Mouse (Mus musculus) CH12.LX (cell line): ENCODE results near the gene Cnr2. TPM values are rescaled to one million over a fixed set of nuclear protein-coding genes. Genes with fewer than 3 reads are reported as not detected.
"Not testable (repeated sequence)": the region's sequence is repeated elsewhere in the genome, so short reads cannot be mapped to it uniquely, and the experiment has no call there.

Experiments
- DNase-seq: peaks from one replicate; pipeline ENCODE4 v3.0.0-alpha.2; 2013; ENCODE audit errors: extremely low read depth
- H3K27ac ChIP-seq: 2 replicates; pipeline ENCODE4 v1.5.1; 2012; ENCODE audit warnings: low read depth, mild to moderate bottlenecking, control low read depth, moderate library complexity; ENCODE audit not compliant: insufficient read depth
- H3K27me3 ChIP-seq: replicated peaks from 2 replicates; pipeline ENCODE3; 2012; ENCODE audit warnings: inconsistent platforms
- H3K36me3 ChIP-seq, 2 experiments: replicated peaks in 1 of 2; 2 replicates each; pipeline versions ENCODE3 to v1.6.1; 2012; ENCODE audit warnings: inconsistent platforms in 1 of 2, low read length in 1 of 2, mild to moderate bottlenecking in 1 of 2, mixed read lengths in 1 of 2, moderate library complexity in 1 of 2; ENCODE audit not compliant: control insufficient read depth in 1 of 2, insufficient read depth in 1 of 2
- H3K4me1 ChIP-seq, 2 experiments: 2 replicates each; pipeline ENCODE4 v1.6.1; 2012; ENCODE audit warnings: inconsistent platforms in 1 of 2, moderate library complexity in 1 of 2; ENCODE audit not compliant: insufficient read depth in 2 of 2, control insufficient read depth in 1 of 2
- H3K4me2 ChIP-seq: 2 replicates; pipeline ENCODE4 v1.6.1; 2012; ENCODE audit warnings: low read depth, mild to moderate bottlenecking, control low read depth; ENCODE audit not compliant: poor library complexity, insufficient read depth, severe bottlenecking
- H3K4me3 ChIP-seq, 3 experiments: fragments of 150-350 bp in 1 of 3; sonication (generic) in 1 of 3; replicated peaks in 1 of 3; 2 replicates each; pipeline versions ENCODE3 to v1.5.1; 2011 to 2012; ENCODE audit warnings: low read depth in 2 of 3, low read length in 2 of 3, mild to moderate bottlenecking in 2 of 3, moderate library complexity in 2 of 3, control low read depth in 1 of 3, improper control_type of control experiment in 1 of 3, inconsistent platforms in 1 of 3, mixed read lengths in 1 of 3; ENCODE audit not compliant: poor library complexity in 1 of 3
- H3K79me2 ChIP-seq: replicated peaks from 2 replicates; pipeline ENCODE4 v1.6.1; 2012; ENCODE audit warnings: mild to moderate bottlenecking, moderate library complexity; ENCODE audit not compliant: control insufficient read depth, poor library complexity, insufficient read depth, severe bottlenecking; ENCODE audit errors: extremely low read depth
- H3K9ac ChIP-seq: 2 replicates; pipeline ENCODE4 v1.6.1; 2012; ENCODE audit warnings: low read depth, mild to moderate bottlenecking, control low read depth, moderate library complexity; ENCODE audit not compliant: insufficient read depth
- H3K9me3 ChIP-seq: replicated peaks from 2 replicates; pipeline ENCODE3; 2012; ENCODE audit warnings: low read length, inconsistent platforms, mixed read lengths
- CTCF ChIP-seq, 2 experiments: IDR thresholded peaks in 1 of 2; conservative IDR thresholded peaks in 1 of 2; 2 replicates each; pipeline ENCODE4 v1.5.1; 2011 to 2012; ENCODE audit warnings: low read depth in 2 of 2, low read length in 2 of 2, improper control_type of control experiment in 1 of 2, inconsistent platforms in 1 of 2, mild to moderate bottlenecking in 1 of 2, moderate library complexity in 1 of 2
- E2F4 ChIP-seq: IDR thresholded peaks from 2 replicates; pipeline ENCODE4 v1.6.1; 2011; ENCODE audit warnings: low read depth, low read length, improper control_type of control experiment; ENCODE audit not compliant: insufficient replicate concordance
- EP300 ChIP-seq: IDR thresholded peaks from 2 replicates; pipeline ENCODE4 v1.6.1; 2011; ENCODE audit warnings: low read length, improper control_type of control experiment
- ETS1 ChIP-seq: conservative IDR thresholded peaks from 2 replicates; pipeline ENCODE4 v1.6.1; 2012; ENCODE audit warnings: low read depth, mild to moderate bottlenecking, inconsistent platforms, low read length, improper control_type of control experiment, moderate library complexity
- JUN ChIP-seq: IDR thresholded peaks from 2 replicates; pipeline ENCODE4 v1.6.1; 2011; ENCODE audit warnings: low read depth, mild to moderate bottlenecking, low read length, improper control_type of control experiment, moderate library complexity; ENCODE audit not compliant: insufficient read depth
- JUND ChIP-seq: conservative IDR thresholded peaks from 2 replicates; pipeline ENCODE4 v1.6.1; 2011; ENCODE audit warnings: low read depth, low read length, improper control_type of control experiment
- MAZ ChIP-seq: IDR thresholded peaks from 2 replicates; pipeline ENCODE4 v1.6.1; 2012; ENCODE audit warnings: low read depth, mild to moderate bottlenecking, inconsistent platforms, low read length, improper control_type of control experiment, moderate library complexity
- MEF2A ChIP-seq: IDR thresholded peaks from 2 replicates; pipeline ENCODE4 v1.6.1; 2014; ENCODE audit warnings: low read depth, mild to moderate bottlenecking, inconsistent platforms, low read length, improper control_type of control experiment, borderline replicate concordance
- MYC ChIP-seq: IDR thresholded peaks from 2 replicates; pipeline ENCODE4 v1.6.1; 2011; ENCODE audit warnings: low read depth, mild to moderate bottlenecking, improper control_type of control experiment, low read length
- NELFE ChIP-seq: IDR thresholded peaks from 2 replicates; pipeline ENCODE4 v1.6.1; 2011; ENCODE audit warnings: low read depth, low read length, improper control_type of control experiment
- NRF1 ChIP-seq: IDR thresholded peaks from 2 replicates; pipeline ENCODE4 v1.6.1; 2014; ENCODE audit warnings: low read depth, mild to moderate bottlenecking, inconsistent platforms, low read length, improper control_type of control experiment, moderate library complexity
- PAX5 ChIP-seq: IDR thresholded peaks from 2 replicates; pipeline ENCODE4 v1.6.1; 2012; ENCODE audit warnings: low read length, inconsistent platforms, mixed read lengths
- POLR2AphosphoS2 ChIP-seq: IDR thresholded peaks from 2 replicates; pipeline ENCODE4 v1.6.1; 2011; ENCODE audit warnings: low read depth, low read length, improper control_type of control experiment
- RAD21 ChIP-seq: IDR thresholded peaks from 2 replicates; pipeline ENCODE4 v1.6.1; 2011; ENCODE audit warnings: low read depth, mild to moderate bottlenecking, low read length, improper control_type of control experiment, moderate library complexity
- RCOR1 ChIP-seq: conservative IDR thresholded peaks from 2 replicates; pipeline ENCODE4 v1.6.1; 2012; ENCODE audit warnings: low read depth, mild to moderate bottlenecking, inconsistent platforms, low read length, improper control_type of control experiment
- SMC3 ChIP-seq: IDR thresholded peaks from 2 replicates; pipeline ENCODE4 v1.6.1; 2011; ENCODE audit warnings: low read depth, low read length, improper control_type of control experiment
- ZKSCAN1 ChIP-seq: IDR thresholded peaks from 2 replicates; pipeline ENCODE4 v1.6.1; 2012; ENCODE audit warnings: low read depth, inconsistent platforms, low read length, improper control_type of control experiment, borderline replicate concordance
- ZNF384 ChIP-seq: IDR thresholded peaks from 2 replicates; pipeline ENCODE4 v1.6.1; 2012; ENCODE audit warnings: low read depth, low read length, improper control_type of control experiment, inconsistent platforms
- dilution Hi-C: fragments of 300-500 bp; cut with MboI; formaldehyde crosslinking; loops from 2 replicates; pipeline ENCODE4 v1.14.3; 2020; ENCODE audit warnings: low sequenced_read_pairs; ENCODE audit not compliant: extremely low pct_unique_long_range_greater_than_20kb, extremely low pct_ligation_motif_present
- in situ Hi-C: fragments of 300-500 bp; cut with MboI; formaldehyde crosslinking; loops from 3 replicates; pipeline ENCODE4 v1.14.3; 2019; ENCODE audit warnings: low sequenced_read_pairs, low pct_ligation_motif_present, low pct_unique_long_range_greater_than_20kb, mixed read lengths
- polyA plus RNA-seq: library from polyadenylated mRNA; unstranded; fragments of >175 nt; gene quantifications from 2 replicates; pipeline ENCODE4 v1.2.1, GENCODE M21; 2012; ENCODE audit warnings: low read depth; ENCODE audit not compliant: insufficient read length
- total RNA-seq, 2 experiments: library from RNA; depleted of rRNA; stranded (reverse); fragments of 300-350 nt in 1 of 2; fragments of >200 nt in 1 of 2; gene quantifications; 2 replicates each; pipeline ENCODE4 v1.2.3; 2012 to 2014

The Cnr2 gene
- total and polyA plus RNA-seq, 3 experiments, result 5.6 to 13.8 (median 10.6) TPM

- H3K4me2 ChIP-seq, H3K27me3 ChIP-seq, H3K4me3 ChIP-seq, H3K9ac ChIP-seq, H3K27ac ChIP-seq, dilution Hi-C loops, DNase-seq, H3K79me2 ChIP-seq, H3K9me3 ChIP-seq: not testable (repeated sequence)
- Histone ChIP-seq H3K4me1 (peaks cover 3 to 16% of the 10 kb centered on the region in 2 experiments; a peak in 3 of 4 replicates), H3K36me3 (peaks cover 33 to 62% of the 10 kb centered on the region in 2 experiments)
- in situ Hi-C loops, result loop anchor here (10.0 kb wide), 1 partner anchor 56 kb away; no protein-coding TSS in a partner anchor
- TF ChIP-seq SMC3 (peak; percentile 17; the same call in 1 of the 2 replicates), RAD21 (peak; percentile 21), CTCF (conservative IDR thresholded peaks at IDR 0.05 in 1 of 2, IDR thresholded peaks at IDR 0.05 in 1 of 2; ENCODE audit: low read depth in 2 of 2, low read length in 2 of 2) (peak in 1 of 2 experiments; percentile 50; a peak in 2 of 4 replicates)
- TF ChIP-seq, all 38 proteins: peak for 3; not testable (repeated sequence) for 35
Measured at GRCm38 (mm10) chr4:135941026-135941425, 45.8 kb downstream of the Cnr2 start.

- peaks cover 27 to 50% of the 10 kb centered on the region in 2 experiments for H3K36me3 ChIP-seq
- H3K79me2 ChIP-seq, result no peaks in the 10 kb centered on the region
- in situ Hi-C loops, result loop anchor here (10.0 kb wide), 1 partner anchor 57 kb away; no protein-coding TSS in a partner anchor
- H3K4me3 ChIP-seq, result no peak overlapping the region
- TF ChIP-seq MEF2A, result peak; percentile 70; the same call in 1 of the 2 replicates
- TF ChIP-seq JUN, result peak; percentile 61
- no peak for TF ChIP-seq ZKSCAN1
- dilution Hi-C loops, result no loop called here
- no peaks in the 10 kb centered on the region for H3K27me3 ChIP-seq
- H3K9ac ChIP-seq, result no peak overlapping the region
- no peak for DNase-seq
- H3K27ac ChIP-seq, result no peak overlapping the region
- H3K4me1 ChIP-seq, result peaks cover 3 to 20% of the 10 kb centered on the region in 2 experiments; a peak in 3 of 4 replicates
- no peaks in the 10 kb centered on the region for H3K9me3 ChIP-seq
- H3K4me2 ChIP-seq, result no peak overlapping the region
Measured at GRCm38 (mm10) chr4:135942193-135942592, 47.0 kb downstream of the Cnr2 start.

GRCm38 (mm10) chr4:135943389-135943788 is 48.2 kb downstream of the Cnr2 start:
- DNase-seq, result no peak
- Histone ChIP-seq H3K4me3 (no peak overlapping the region), H3K79me2 (no peaks in the 10 kb centered on the region), H3K4me1 (peaks cover 3 to 30% of the 10 kb centered on the region in 2 experiments; a peak in 3 of 4 replicates), H3K36me3 (peaks cover 25 to 44% of the 10 kb centered on the region in 2 experiments), H3K27me3 (no peaks in the 10 kb centered on the region), H3K27ac (no peak overlapping the region), H3K9ac (no peak overlapping the region), H3K9me3 (no peaks in the 10 kb centered on the region), H3K4me2 (no peak overlapping the region)
- dilution Hi-C loops, result no loop called here
- TF ChIP-seq EP300, result no peak
- no peak for TF ChIP-seq ZKSCAN1
- TF ChIP-seq NRF1, result no peak
- no peak for TF ChIP-seq ZNF384
- no peak for TF ChIP-seq POLR2AphosphoS2
- no peak for TF ChIP-seq MYC
- no peak for TF ChIP-seq RCOR1
- TF ChIP-seq NELFE, result no peak
- no peak for TF ChIP-seq E2F4
- TF ChIP-seq JUND, result no peak
- no peak for TF ChIP-seq RAD21
- TF ChIP-seq MAZ, result no peak
- no peak for TF ChIP-seq ETS1
- no peak for TF ChIP-seq PAX5
- no peak for TF ChIP-seq CTCF (conservative IDR thresholded peaks at IDR 0.05 in 1 of 2, IDR thresholded peaks at IDR 0.05 in 1 of 2; ENCODE audit: low read depth in 2 of 2, low read length in 2 of 2)
- in situ Hi-C loops, result loop anchor here (10.0 kb wide), 1 partner anchor 59 kb away; no protein-coding TSS in a partner anchor
